Mouse (Mus musculus) CH12.LX (cell line): ENCODE measurements at regions not wholly inside any gene's neighbourhood (a gene's known extent, or its start where the extent isn't known, plus 50 kb on each side); places are given as distances from the start of the nearest gene placed in this dataset.

Experiments
- DNase-seq: peaks from one replicate; pipeline ENCODE4 v3.0.0-alpha.2; 2013; ENCODE audit errors: extremely low read depth
- H3K27ac ChIP-seq: 2 replicates; pipeline ENCODE4 v1.5.1; 2012; ENCODE audit warnings: low read depth, mild to moderate bottlenecking, control low read depth, moderate library complexity; ENCODE audit not compliant: insufficient read depth
- H3K27me3 ChIP-seq: replicated peaks from 2 replicates; pipeline ENCODE3; 2012; ENCODE audit warnings: inconsistent platforms
- H3K36me3 ChIP-seq, 2 experiments: replicated peaks in 1 of 2; 2 replicates each; pipeline versions ENCODE3 to v1.6.1; 2012; ENCODE audit warnings: inconsistent platforms in 1 of 2, low read length in 1 of 2, mild to moderate bottlenecking in 1 of 2, mixed read lengths in 1 of 2, moderate library complexity in 1 of 2; ENCODE audit not compliant: control insufficient read depth in 1 of 2, insufficient read depth in 1 of 2
- H3K4me1 ChIP-seq, 2 experiments: 2 replicates each; pipeline ENCODE4 v1.6.1; 2012; ENCODE audit warnings: inconsistent platforms in 1 of 2, moderate library complexity in 1 of 2; ENCODE audit not compliant: insufficient read depth in 2 of 2, control insufficient read depth in 1 of 2
- H3K4me2 ChIP-seq: 2 replicates; pipeline ENCODE4 v1.6.1; 2012; ENCODE audit warnings: low read depth, mild to moderate bottlenecking, control low read depth; ENCODE audit not compliant: poor library complexity, insufficient read depth, severe bottlenecking
- H3K4me3 ChIP-seq, 3 experiments: fragments of 150-350 bp in 1 of 3; sonication (generic) in 1 of 3; replicated peaks in 1 of 3; 2 replicates each; pipeline versions ENCODE3 to v1.5.1; 2011 to 2012; ENCODE audit warnings: low read depth in 2 of 3, low read length in 2 of 3, mild to moderate bottlenecking in 2 of 3, moderate library complexity in 2 of 3, control low read depth in 1 of 3, improper control_type of control experiment in 1 of 3, inconsistent platforms in 1 of 3, mixed read lengths in 1 of 3; ENCODE audit not compliant: poor library complexity in 1 of 3
- H3K79me2 ChIP-seq: replicated peaks from 2 replicates; pipeline ENCODE4 v1.6.1; 2012; ENCODE audit warnings: mild to moderate bottlenecking, moderate library complexity; ENCODE audit not compliant: control insufficient read depth, poor library complexity, insufficient read depth, severe bottlenecking; ENCODE audit errors: extremely low read depth
- H3K9ac ChIP-seq: 2 replicates; pipeline ENCODE4 v1.6.1; 2012; ENCODE audit warnings: low read depth, mild to moderate bottlenecking, control low read depth, moderate library complexity; ENCODE audit not compliant: insufficient read depth
- H3K9me3 ChIP-seq: replicated peaks from 2 replicates; pipeline ENCODE3; 2012; ENCODE audit warnings: low read length, inconsistent platforms, mixed read lengths
- BHLHE40 ChIP-seq: IDR thresholded peaks from 2 replicates; pipeline ENCODE4 v1.6.1; 2011; ENCODE audit warnings: mild to moderate bottlenecking, low read depth, low read length, improper control_type of control experiment
- CHD1 ChIP-seq: IDR thresholded peaks from 2 replicates; pipeline ENCODE4 v1.6.1; 2012; ENCODE audit warnings: low read depth, low read length, improper control_type of control experiment, inconsistent platforms
- CTCF ChIP-seq, 2 experiments: IDR thresholded peaks in 1 of 2; conservative IDR thresholded peaks in 1 of 2; 2 replicates each; pipeline ENCODE4 v1.5.1; 2011 to 2012; ENCODE audit warnings: low read depth in 2 of 2, low read length in 2 of 2, improper control_type of control experiment in 1 of 2, inconsistent platforms in 1 of 2, mild to moderate bottlenecking in 1 of 2, moderate library complexity in 1 of 2
- E2F4 ChIP-seq: IDR thresholded peaks from 2 replicates; pipeline ENCODE4 v1.6.1; 2011; ENCODE audit warnings: low read depth, low read length, improper control_type of control experiment; ENCODE audit not compliant: insufficient replicate concordance
- ELF1 ChIP-seq: IDR thresholded peaks from 2 replicates; pipeline ENCODE4 v1.6.1; 2014; ENCODE audit warnings: low read depth, mild to moderate bottlenecking, inconsistent platforms, low read length, improper control_type of control experiment
- ETS1 ChIP-seq: conservative IDR thresholded peaks from 2 replicates; pipeline ENCODE4 v1.6.1; 2012; ENCODE audit warnings: low read depth, mild to moderate bottlenecking, inconsistent platforms, low read length, improper control_type of control experiment, moderate library complexity
- HCFC1 ChIP-seq: IDR thresholded peaks from 2 replicates; pipeline ENCODE4 v1.6.1; 2012; ENCODE audit warnings: low read depth, mild to moderate bottlenecking, inconsistent platforms, low read length, improper control_type of control experiment
- JUN ChIP-seq: IDR thresholded peaks from 2 replicates; pipeline ENCODE4 v1.6.1; 2011; ENCODE audit warnings: low read depth, mild to moderate bottlenecking, low read length, improper control_type of control experiment, moderate library complexity; ENCODE audit not compliant: insufficient read depth
- JUND ChIP-seq: conservative IDR thresholded peaks from 2 replicates; pipeline ENCODE4 v1.6.1; 2011; ENCODE audit warnings: low read depth, low read length, improper control_type of control experiment
- KAT2A ChIP-seq: IDR thresholded peaks from 2 replicates; pipeline ENCODE4 v1.6.1; 2012; ENCODE audit warnings: low read length, improper control_type of control experiment, inconsistent platforms; ENCODE audit not compliant: insufficient replicate concordance
- MAFK ChIP-seq: IDR thresholded peaks from 2 replicates; pipeline ENCODE4 v1.6.1; 2011; ENCODE audit warnings: low read length, improper control_type of control experiment; ENCODE audit not compliant: insufficient replicate concordance
- MAZ ChIP-seq: IDR thresholded peaks from 2 replicates; pipeline ENCODE4 v1.6.1; 2012; ENCODE audit warnings: low read depth, mild to moderate bottlenecking, inconsistent platforms, low read length, improper control_type of control experiment, moderate library complexity
- MEF2A ChIP-seq: IDR thresholded peaks from 2 replicates; pipeline ENCODE4 v1.6.1; 2014; ENCODE audit warnings: low read depth, mild to moderate bottlenecking, inconsistent platforms, low read length, improper control_type of control experiment, borderline replicate concordance
- MXI1 ChIP-seq: IDR thresholded peaks from 2 replicates; pipeline ENCODE4 v1.6.1; 2011; ENCODE audit warnings: mild to moderate bottlenecking, low read depth, low read length, improper control_type of control experiment
- MYC ChIP-seq: IDR thresholded peaks from 2 replicates; pipeline ENCODE4 v1.6.1; 2011; ENCODE audit warnings: low read depth, mild to moderate bottlenecking, improper control_type of control experiment, low read length
- NELFE ChIP-seq: IDR thresholded peaks from 2 replicates; pipeline ENCODE4 v1.6.1; 2011; ENCODE audit warnings: low read depth, low read length, improper control_type of control experiment
- POLR2A ChIP-seq: IDR thresholded peaks from 2 replicates; pipeline ENCODE4 v1.6.1; 2011; ENCODE audit warnings: low read depth, mild to moderate bottlenecking, improper control_type of control experiment, low read length
- POLR2AphosphoS2 ChIP-seq: IDR thresholded peaks from 2 replicates; pipeline ENCODE4 v1.6.1; 2011; ENCODE audit warnings: low read depth, low read length, improper control_type of control experiment
- RAD21 ChIP-seq: IDR thresholded peaks from 2 replicates; pipeline ENCODE4 v1.6.1; 2011; ENCODE audit warnings: low read depth, mild to moderate bottlenecking, low read length, improper control_type of control experiment, moderate library complexity
- RCOR1 ChIP-seq: conservative IDR thresholded peaks from 2 replicates; pipeline ENCODE4 v1.6.1; 2012; ENCODE audit warnings: low read depth, mild to moderate bottlenecking, inconsistent platforms, low read length, improper control_type of control experiment
- TBP ChIP-seq: conservative IDR thresholded peaks from 2 replicates; pipeline ENCODE4 v1.6.1; 2011; ENCODE audit warnings: low read depth, low read length, improper control_type of control experiment
- USF1 ChIP-seq: IDR thresholded peaks from 2 replicates; pipeline ENCODE4 v1.6.1; 2014; ENCODE audit warnings: low read depth, mild to moderate bottlenecking, inconsistent platforms, low read length, improper control_type of control experiment
- USF2 ChIP-seq: conservative IDR thresholded peaks from 2 replicates; pipeline ENCODE4 v1.6.1; 2011; ENCODE audit warnings: low read depth, low read length, improper control_type of control experiment
- ZC3H11A ChIP-seq: IDR thresholded peaks from 2 replicates; pipeline ENCODE4 v1.6.1; 2012; ENCODE audit warnings: low read depth, mild to moderate bottlenecking, inconsistent platforms, low read length, improper control_type of control experiment
- ZKSCAN1 ChIP-seq: IDR thresholded peaks from 2 replicates; pipeline ENCODE4 v1.6.1; 2012; ENCODE audit warnings: low read depth, inconsistent platforms, low read length, improper control_type of control experiment, borderline replicate concordance
- ZNF384 ChIP-seq: IDR thresholded peaks from 2 replicates; pipeline ENCODE4 v1.6.1; 2012; ENCODE audit warnings: low read depth, low read length, improper control_type of control experiment, inconsistent platforms
- dilution Hi-C: fragments of 300-500 bp; cut with MboI; formaldehyde crosslinking; loops from 2 replicates; pipeline ENCODE4 v1.14.3; 2020; ENCODE audit warnings: low sequenced_read_pairs; ENCODE audit not compliant: extremely low pct_unique_long_range_greater_than_20kb, extremely low pct_ligation_motif_present
- in situ Hi-C: fragments of 300-500 bp; cut with MboI; formaldehyde crosslinking; loops from 3 replicates; pipeline ENCODE4 v1.14.3; 2019; ENCODE audit warnings: low sequenced_read_pairs, low pct_ligation_motif_present, low pct_unique_long_range_greater_than_20kb, mixed read lengths

DNA sequence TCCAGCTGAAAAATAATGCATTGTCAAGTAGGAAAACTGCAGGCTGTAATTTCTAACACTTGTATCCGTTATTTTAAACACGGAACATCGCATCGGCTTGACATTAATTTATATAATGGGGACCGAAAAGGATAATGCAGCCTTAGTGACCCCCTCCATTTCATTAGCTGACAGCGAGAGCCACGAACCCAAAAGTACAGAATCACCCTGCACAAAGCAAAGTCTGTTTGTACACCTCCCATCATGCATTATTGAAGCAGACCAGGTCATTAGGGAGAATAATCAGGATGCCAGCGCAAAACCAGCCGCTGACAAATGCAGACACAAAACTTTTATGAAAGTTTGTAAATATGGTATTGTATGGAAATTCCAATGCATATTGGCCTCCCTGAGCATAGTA is 406.8 kb downstream of the Tshz3 start:
- TF ChIP-seq MXI1, result no peak
- TF ChIP-seq ELF1, result no peak
- TF ChIP-seq USF1, result no peak
- TF ChIP-seq NELFE, result no peak
- TF ChIP-seq HCFC1, result no peak
- no peak for TF ChIP-seq MAZ
- no peak for TF ChIP-seq MYC
- TF ChIP-seq CHD1, result no peak
- no peak for TF ChIP-seq JUN
- TF ChIP-seq RCOR1, result no peak
- no peak for TF ChIP-seq ZC3H11A
- no peak for TF ChIP-seq POLR2AphosphoS2
- TF ChIP-seq TBP, result no peak
- no peak for TF ChIP-seq JUND
- TF ChIP-seq KAT2A, result no peak
- TF ChIP-seq CTCF (conservative IDR thresholded peaks at IDR 0.05 in 1 of 2, IDR thresholded peaks at IDR 0.05 in 1 of 2; ENCODE audit: low read depth in 2 of 2, low read length in 2 of 2), result no peak
- no peak overlapping the region for H3K27ac ChIP-seq
- H3K9me3 ChIP-seq, result peaks cover 87% of the 10 kb centered on the region
- H3K36me3 ChIP-seq, result no peaks in the 10 kb centered on the region
- DNase-seq, result no peak
- no peaks in the 10 kb centered on the region for H3K79me2 ChIP-seq
- no peak overlapping the region for H3K4me2 ChIP-seq
- no peak overlapping the region for H3K9ac ChIP-seq
- no peaks in the 10 kb centered on the region for H3K4me1 ChIP-seq
- H3K27me3 ChIP-seq, result no peaks in the 10 kb centered on the region
- in situ Hi-C loops (no loop called here), dilution Hi-C loops (no loop called here)
- no peak overlapping the region for H3K4me3 ChIP-seq

DNA sequence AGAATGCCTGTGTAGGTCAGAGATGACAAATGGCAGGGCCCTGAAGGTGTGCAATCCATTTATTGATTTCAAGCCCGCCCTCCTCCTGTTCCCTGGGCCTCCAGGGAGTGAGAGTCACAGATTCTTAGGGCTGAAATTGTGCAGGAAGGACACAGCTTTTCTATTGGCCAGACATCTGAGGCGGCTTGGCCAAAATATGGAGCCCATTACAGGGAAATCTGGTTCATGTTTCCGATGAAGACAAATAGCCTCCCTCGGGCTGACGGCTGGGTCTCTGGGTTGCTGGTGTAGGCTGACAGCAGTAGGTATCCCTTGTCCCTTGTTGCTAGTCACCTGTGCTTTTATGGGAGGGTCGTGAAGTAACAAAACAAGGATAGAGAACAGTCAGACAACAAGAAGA is 413.2 kb downstream of the Tshz3 start:
- Histone ChIP-seq H3K4me3 (no peak overlapping the region), H3K4me1 (no peaks in the 10 kb centered on the region), H3K4me2 (no peak overlapping the region), H3K27ac (no peak overlapping the region), H3K79me2 (no peaks in the 10 kb centered on the region), H3K9me3 (peaks cover 84% of the 10 kb centered on the region), H3K9ac (no peak overlapping the region), H3K36me3 (no peaks in the 10 kb centered on the region), H3K27me3 (no peaks in the 10 kb centered on the region)
- no peak for DNase-seq
- dilution Hi-C loops (no loop called here), in situ Hi-C loops (no loop called here)
- TF ChIP-seq HCFC1, result no peak
- TF ChIP-seq MAFK, result no peak
- no peak for TF ChIP-seq ZKSCAN1
- TF ChIP-seq JUND, result no peak
- TF ChIP-seq KAT2A, result no peak
- TF ChIP-seq USF2, result no peak
- TF ChIP-seq E2F4, result no peak
- no peak for TF ChIP-seq POLR2A
- TF ChIP-seq RAD21, result no peak
- TF ChIP-seq ZNF384, result no peak
- TF ChIP-seq MEF2A, result no peak
- TF ChIP-seq JUN, result no peak
- TF ChIP-seq ETS1, result no peak
- no peak for TF ChIP-seq BHLHE40
- no peak for TF ChIP-seq CTCF (conservative IDR thresholded peaks at IDR 0.05 in 1 of 2, IDR thresholded peaks at IDR 0.05 in 1 of 2; ENCODE audit: low read depth in 2 of 2, low read length in 2 of 2)
- TF ChIP-seq RCOR1, result no peak
- no peak for TF ChIP-seq TBP
